Mouse (Mus musculus): Measurements from ENCODE around the gene Sec14l2. TPM values are rescaled to one million over a fixed set of nuclear protein-coding genes. Genes with fewer than 3 reads are reported as not detected.
A peak's percentile ranks its signal among the peaks of the same experiment; 100 is the strongest.
"Not testable (repeated sequence)": the region's sequence is repeated elsewhere in the genome, so short reads cannot be mapped to it uniquely, and the experiment has no call there.

Sec14l2 gene
- total RNA-seq, 2 experiments from 2014 or later, result 37.7 to 45.2 TPM

DNA sequence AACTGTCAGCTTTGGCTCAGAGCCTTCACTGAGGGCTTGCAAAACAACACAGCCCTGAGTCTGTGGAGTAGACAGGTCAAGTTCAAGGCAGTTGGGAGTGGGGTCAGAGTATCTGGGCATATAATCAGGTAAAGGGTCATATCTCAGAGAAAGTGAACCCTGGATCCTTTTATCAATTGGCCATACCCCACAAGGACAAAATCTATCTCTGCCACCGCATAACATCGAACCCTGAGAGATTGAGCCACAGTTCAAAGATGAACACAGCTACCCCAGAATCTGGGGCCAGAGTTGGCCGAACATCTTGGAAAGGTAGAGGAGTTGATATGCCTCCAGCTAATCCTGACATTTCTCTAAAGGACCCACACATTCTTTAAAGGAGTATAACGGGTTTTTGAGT is 11.2 kb downstream of the Sec14l2 start:
- no peak for TF ChIP-seq CTCF (IDR thresholded peaks at IDR 0.05)
- intact Hi-C loops (cut with DNase I), result no loop called here

DNA sequence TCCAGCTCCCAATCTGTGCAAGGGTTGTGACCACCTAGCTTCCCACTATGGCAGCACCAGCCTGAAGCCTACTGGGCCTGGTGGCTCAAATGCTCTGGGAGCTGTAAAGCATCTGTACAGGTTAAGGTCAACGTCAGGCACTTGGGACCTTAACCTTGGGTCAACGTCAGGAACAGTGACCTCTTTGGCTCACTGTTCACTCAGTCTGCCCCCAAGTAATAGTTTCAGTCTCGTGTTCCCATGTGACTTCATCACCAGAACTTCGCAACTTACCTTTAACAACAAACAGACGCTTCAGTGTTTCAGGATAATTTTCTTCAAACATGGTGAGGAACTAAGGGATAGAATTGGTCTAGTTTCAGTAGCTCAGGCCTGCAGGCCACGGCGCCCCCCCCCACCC is 14.5 kb downstream of the Sec14l2 start:
- DNase-seq (ENCODE audit: extremely low spot score in 1 of 2, low spot score in 2 of 2), result no peak
- Histone ChIP-seq H3K27ac (no peak overlapping the region), H3K4me3 (no peak overlapping the region)
- intact Hi-C loops (cut with DNase I), result no loop called here
- no peak for TF ChIP-seq CTCF (IDR thresholded peaks at IDR 0.05)

More for the DNA sequence above, 11.2 kb downstream of the Sec14l2 start:
- Histone ChIP-seq H3K27ac (no peak overlapping the region), H3K4me3 (no peak overlapping the region)
- no peak for DNase-seq (ENCODE audit: extremely low spot score in 1 of 2, low spot score in 2 of 2)

DNA sequence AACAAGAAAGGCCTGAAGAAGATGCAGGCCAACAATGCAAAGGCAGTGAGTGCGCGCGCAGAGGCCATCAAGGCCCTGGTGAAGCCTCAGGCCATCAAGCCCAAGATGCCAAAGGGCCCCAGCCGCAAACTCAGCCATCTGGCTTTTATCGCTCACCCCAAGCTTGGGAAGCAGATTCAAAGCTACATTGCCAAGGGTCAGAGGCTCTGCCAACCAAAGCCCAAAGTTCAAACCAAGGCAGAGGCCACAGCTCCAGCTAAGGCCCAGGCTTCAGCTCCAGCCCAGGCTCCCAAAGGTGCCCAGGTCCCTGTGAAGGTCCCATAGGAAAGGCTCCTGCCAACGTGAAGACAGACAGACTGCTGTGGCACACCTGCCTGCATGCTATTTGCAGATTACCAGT is 15.3 kb downstream of the Sec14l2 start:
- H3K4me3 ChIP-seq; H3K27ac ChIP-seq; DNase-seq (ENCODE audit: extremely low spot score in 1 of 2, low spot score in 2 of 2); intact Hi-C loops (cut with DNase I): not testable (repeated sequence)

DNA sequence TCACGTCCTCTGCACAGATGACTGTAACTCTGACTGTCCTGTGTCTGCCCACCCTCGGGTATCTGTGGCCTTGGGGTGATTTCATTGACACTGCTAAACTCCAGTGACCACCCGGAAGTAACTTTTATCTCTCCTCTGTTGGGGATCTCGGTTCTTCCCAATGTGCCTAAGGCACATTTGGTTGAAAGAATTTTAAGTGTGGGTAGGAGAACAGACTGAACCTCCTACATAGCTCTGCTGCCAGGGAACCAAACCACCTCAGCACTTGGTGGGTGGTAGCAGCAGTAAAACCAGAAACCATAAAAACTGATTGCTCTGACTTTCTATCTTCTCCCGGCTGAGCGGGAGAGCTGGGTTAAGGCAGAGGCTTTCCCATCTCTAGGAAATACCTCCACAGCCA is 17.8 kb downstream of the Sec14l2 start:
- peak overlapping the region; percentile 83 for H3K27ac ChIP-seq
- no peak for TF ChIP-seq CTCF (IDR thresholded peaks at IDR 0.05)
- H3K4me3 ChIP-seq, result no peak overlapping the region
- DNase-seq (ENCODE audit: extremely low spot score in 1 of 2, low spot score in 2 of 2), result peak in 1 of 2 experiments; percentile 53
- intact Hi-C loops (cut with DNase I), result no loop called here

DNA sequence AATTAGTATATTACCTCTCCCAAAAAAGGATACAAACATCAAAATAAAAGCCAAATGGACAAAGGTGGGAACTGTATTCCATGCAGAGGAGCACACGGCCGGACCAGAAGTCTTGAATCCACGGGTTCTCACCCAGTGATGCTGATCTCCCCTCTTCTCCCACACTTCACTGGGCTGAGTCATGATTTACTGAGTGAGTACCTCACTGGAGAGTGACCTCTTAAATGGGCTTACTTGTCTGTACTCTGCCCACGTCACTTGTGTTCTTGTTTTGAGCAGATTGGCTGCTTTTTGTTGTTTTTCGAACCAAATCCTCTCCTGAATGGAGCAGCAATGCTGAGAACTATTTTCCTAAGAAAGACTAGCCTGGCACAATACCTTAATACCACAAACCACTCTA is 18.2 kb downstream of the Sec14l2 start:
- no peak overlapping the region for H3K4me3 ChIP-seq
- intact Hi-C loops (cut with DNase I), result no loop called here
- no peak for TF ChIP-seq CTCF (IDR thresholded peaks at IDR 0.05)
- DNase-seq (ENCODE audit: extremely low spot score in 1 of 2, low spot score in 2 of 2), result no peak
- H3K27ac ChIP-seq, result peak overlapping the region; percentile 83

DNA sequence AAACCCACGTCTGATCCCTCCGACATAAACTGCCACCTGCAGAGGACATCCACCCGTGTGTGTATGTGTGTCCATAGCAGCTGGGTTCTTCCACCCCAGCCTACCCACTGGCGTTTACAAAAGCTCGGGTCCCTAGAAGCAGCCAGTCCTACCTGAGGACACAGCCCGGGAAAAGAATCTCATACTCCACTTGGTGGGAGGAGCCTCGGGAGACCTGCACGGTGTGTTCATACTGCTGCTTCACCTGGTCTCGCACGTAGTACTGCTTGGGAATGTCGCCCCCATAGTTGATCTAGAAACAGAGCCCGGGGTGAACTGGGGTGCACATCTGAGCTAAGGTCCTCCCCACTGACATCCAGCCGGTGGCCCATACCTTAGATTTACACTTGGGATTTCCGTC is 19.7 kb downstream of the Sec14l2 start:
- TF ChIP-seq CTCF (IDR thresholded peaks at IDR 0.05), result no peak
- no peak for DNase-seq (ENCODE audit: extremely low spot score in 1 of 2, low spot score in 2 of 2)
- intact Hi-C loops (cut with DNase I), result no loop called here
- Histone ChIP-seq H3K4me3 (no peak overlapping the region), H3K27ac (peak overlapping the region; percentile 1; the same call in 1 of the 2 replicates)

DNA sequence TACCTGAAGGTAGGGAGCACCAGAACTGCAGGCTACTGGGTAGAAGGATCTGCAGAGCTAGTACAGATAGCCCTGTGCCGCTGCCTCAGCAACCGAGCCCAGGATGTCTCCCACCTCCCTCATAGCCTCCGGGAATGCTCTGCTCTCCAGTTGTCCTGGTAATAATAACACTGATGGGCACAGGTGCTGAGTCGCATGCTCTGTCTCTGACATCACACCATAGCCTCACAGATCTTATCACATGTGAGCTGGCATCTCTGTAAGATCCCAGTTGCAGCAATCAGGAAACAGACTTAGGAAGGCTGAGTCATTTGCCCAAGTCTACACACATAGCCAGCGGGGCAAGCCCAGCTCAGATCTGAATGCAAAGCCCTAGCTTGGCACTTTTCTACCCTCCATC is 21.4 kb downstream of the Sec14l2 start:
- intact Hi-C loops (cut with DNase I), result no loop called here
- no peak overlapping the region for H3K4me3 ChIP-seq
- DNase-seq (ENCODE audit: extremely low spot score in 1 of 2, low spot score in 2 of 2), result no peak
- peak overlapping the region; percentile 24; the same call in 1 of the 2 replicates for H3K27ac ChIP-seq
- no peak for TF ChIP-seq CTCF (IDR thresholded peaks at IDR 0.05)

DNA sequence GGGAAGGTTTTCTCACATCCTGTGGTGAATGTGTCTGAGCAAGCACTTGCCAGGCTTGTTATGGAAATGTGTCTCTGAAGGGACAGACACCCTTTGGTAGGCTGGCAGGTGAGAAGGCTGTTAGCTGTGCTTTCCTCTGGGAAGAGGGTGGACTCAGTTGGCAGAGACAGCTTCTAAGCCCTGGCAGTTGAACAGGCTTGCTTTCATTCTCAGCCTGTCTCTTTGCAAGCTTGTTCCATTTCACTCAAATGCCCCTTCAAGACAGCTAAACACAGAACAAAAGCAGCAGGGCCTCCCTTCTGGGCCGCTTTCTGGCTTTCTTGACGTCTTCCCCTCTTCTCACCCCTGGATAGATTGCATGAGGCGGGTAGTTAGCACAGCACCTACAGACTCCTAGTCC is 23.8 kb downstream of the Sec14l2 start:
- intact Hi-C loops (cut with DNase I), result no loop called here
- no peak for DNase-seq (ENCODE audit: extremely low spot score in 1 of 2, low spot score in 2 of 2)
- no peak for TF ChIP-seq CTCF (IDR thresholded peaks at IDR 0.05)
- Histone ChIP-seq H3K4me3 (no peak overlapping the region), H3K27ac (peak overlapping the region; percentile 82)

DNA sequence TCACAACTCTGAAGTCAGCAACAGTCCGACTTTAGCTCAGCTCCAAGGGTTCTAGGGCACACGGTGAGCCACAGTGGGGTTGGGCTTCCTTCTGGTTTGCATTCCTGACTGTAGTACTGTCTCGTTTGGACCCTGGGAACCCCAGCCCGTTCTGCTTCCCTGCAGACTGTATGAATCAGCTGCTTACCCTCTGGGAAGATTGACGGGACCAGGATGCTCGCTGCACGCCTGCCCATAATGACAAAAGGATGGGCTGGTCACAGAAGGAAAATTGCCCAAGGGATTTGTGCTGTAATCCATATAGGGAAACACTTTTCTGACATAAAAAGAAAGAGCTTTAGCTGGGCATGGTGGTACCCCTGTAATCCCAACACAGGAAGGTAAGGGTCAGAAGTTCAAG is 24.4 kb downstream of the Sec14l2 start:
- no peak for TF ChIP-seq CTCF (IDR thresholded peaks at IDR 0.05)
- no peak for DNase-seq (ENCODE audit: extremely low spot score in 1 of 2, low spot score in 2 of 2)
- Histone ChIP-seq H3K4me3 (no peak overlapping the region), H3K27ac (peak overlapping the region; percentile 82; the same call in 1 of the 2 replicates)
- intact Hi-C loops (cut with DNase I), result no loop called here

DNA sequence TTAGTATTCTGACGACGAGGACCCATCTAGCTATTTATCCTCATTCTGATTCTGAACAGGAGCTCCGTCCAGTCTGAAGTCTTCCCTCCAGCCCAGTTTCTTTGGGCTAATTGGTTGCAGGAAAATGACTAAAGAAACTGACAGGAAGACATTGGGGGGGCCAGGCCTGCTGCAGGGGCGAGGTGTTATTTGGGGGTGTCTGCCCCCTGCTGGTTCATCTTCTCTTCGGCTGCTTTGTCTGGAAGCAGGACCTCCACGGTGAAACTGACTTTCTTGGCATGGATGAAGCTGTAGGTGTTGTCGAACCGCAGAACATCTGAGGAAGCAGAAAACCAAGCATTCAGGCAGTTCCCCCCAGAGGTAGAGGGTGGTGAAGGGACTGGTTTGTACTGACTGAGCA is 25.1 kb downstream of the Sec14l2 start:
- Histone ChIP-seq H3K4me3 (no peak overlapping the region), H3K27ac (no peak overlapping the region; the same call in 1 of the 2 replicates)
- intact Hi-C loops (cut with DNase I), result no loop called here
- TF ChIP-seq CTCF (IDR thresholded peaks at IDR 0.05), result peak; percentile 25; the same call in 1 of the 2 replicates
- no peak for DNase-seq (ENCODE audit: extremely low spot score in 1 of 2, low spot score in 2 of 2)

DNA sequence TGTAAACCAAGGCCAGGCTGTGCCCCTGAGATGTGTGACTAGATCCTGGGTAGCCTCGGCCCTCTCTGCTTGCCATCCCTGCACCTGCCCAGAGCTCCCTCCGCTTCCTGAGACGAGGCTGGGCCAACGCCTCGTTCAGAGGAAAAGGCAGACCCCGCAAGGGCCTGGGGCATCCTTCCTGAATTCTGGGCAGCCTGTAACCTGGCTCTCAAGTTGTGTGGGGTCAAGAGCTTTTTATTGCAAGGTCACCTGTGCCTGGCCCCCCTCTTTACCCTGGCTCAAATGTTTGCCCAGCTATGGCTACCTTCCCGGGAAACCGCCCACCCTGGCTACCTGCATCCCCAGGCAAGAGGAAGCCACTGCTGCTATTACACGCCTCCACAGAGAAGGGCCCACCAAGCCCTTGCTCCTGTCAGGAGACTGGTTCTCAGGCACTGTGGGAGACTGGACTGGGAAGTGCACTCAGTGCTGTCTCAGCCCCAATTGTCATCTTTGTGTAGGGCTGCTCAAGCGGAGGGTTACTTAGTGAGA is 26.1 kb downstream of the Sec14l2 start:
- DNase-seq (ENCODE audit: extremely low spot score in 1 of 2, low spot score in 2 of 2), result no peak
- intact Hi-C loops (cut with DNase I), result no loop called here
- TF ChIP-seq CTCF (IDR thresholded peaks at IDR 0.05), result no peak
- peak overlapping the region; percentile 95 for H3K27ac ChIP-seq
- H3K4me3 ChIP-seq, result peak overlapping the region; percentile 55

DNA sequence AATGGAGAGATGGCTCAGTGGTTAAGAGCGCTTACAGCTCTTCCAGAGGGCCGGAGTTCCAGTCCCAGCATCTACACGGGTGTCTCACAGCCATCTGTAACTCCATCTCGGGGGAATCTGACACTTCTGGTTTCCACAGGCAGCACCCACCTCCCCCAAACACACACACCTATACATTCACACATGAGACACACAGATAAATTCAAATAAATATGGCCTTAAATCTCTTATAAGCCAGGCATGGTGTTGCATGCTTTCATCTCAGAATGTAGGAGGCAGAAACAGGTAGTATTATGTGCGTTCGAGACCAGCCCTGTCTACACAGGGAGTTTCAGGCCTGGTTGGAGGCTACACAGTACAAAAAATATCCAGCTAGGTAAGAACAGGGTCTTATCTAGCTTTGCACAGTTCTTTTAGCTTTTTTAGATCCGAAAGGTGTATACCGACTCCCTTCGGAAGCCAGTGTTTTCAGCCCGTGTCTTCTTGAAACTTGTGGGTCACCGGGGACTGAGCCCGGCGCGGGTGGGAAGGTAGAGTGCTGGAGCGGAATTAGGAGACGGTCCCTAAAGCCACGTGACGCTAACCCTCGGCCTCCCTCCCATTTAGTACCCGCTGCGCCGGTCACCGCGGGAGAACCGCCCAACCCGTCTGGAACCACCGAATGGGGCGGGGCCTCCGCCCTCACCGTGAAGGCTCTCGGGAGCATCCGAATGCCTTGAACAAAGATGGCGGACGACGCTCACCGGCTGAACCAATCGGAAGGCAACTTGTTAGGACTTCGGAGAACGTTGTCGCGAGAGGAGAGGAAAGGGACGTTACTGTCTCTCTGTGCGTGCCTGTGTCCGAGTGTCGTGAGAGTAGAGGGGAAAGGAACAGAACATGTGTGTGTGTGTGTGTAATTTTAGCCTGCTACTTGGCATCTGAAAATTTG is 26.9 kb downstream of the Sec14l2 start:
- DNase-seq (ENCODE audit: extremely low spot score in 1 of 2, low spot score in 2 of 2), result peak; percentile 96 to 98
- intact Hi-C loops (cut with DNase I), result loop anchor here (1.0 kb wide), 1 partner anchor 22 kb away; no protein-coding TSS in a partner anchor
- H3K27ac ChIP-seq, result peak overlapping the region; percentile 95
- TF ChIP-seq CTCF (IDR thresholded peaks at IDR 0.05), result no peak
- H3K4me3 ChIP-seq, result peak overlapping the region; percentile 55

Measured in left cerebral cortex, adult 2 months (tissue).